Mouse (Mus musculus) spleen, adult 2 months (tissue): Measurements from ENCODE around the gene Asic2. TPM values are rescaled to one million over a fixed set of nuclear protein-coding genes. Genes with fewer than 3 reads are reported as not detected.

Source experiments
- DNase-seq, 2 experiments: peaks; one replicate each; pipeline versions ENCODE4 v3.0.0 to v3.0.0-alpha.2; 2012 to 2021; ENCODE audit warnings: low spot score in 2 of 2, low read depth in 1 of 2
- H3K27ac ChIP-seq: fragments of 200-500 bp; 2 replicates; pipeline ENCODE4 v1.5.1; 2012; ENCODE audit warnings: low read length, inconsistent platforms; ENCODE audit not compliant: insufficient read depth
- H3K27me3 ChIP-seq: fragments of 200-500 bp; 2 replicates; pipeline ENCODE4 v1.6.1; 2012; ENCODE audit warnings: mild to moderate bottlenecking, moderate library complexity, low read length, inconsistent platforms; ENCODE audit not compliant: control insufficient read depth, insufficient read depth
- H3K36me3 ChIP-seq: fragments of 200-500 bp; 2 replicates; pipeline ENCODE4 v1.6.1; 2012; ENCODE audit warnings: mild to moderate bottlenecking, low read length, inconsistent platforms; ENCODE audit not compliant: control insufficient read depth, insufficient read depth
- H3K4me1 ChIP-seq: fragments of 200-500 bp; 2 replicates; pipeline ENCODE4 v1.6.1; 2011; ENCODE audit warnings: inconsistent platforms; ENCODE audit not compliant: control insufficient read depth, insufficient read depth, insufficient read length
- H3K4me3 ChIP-seq: fragments of 200-500 bp; 2 replicates; pipeline ENCODE4 v1.5.1; 2011; ENCODE audit warnings: mild to moderate bottlenecking, inconsistent platforms; ENCODE audit not compliant: insufficient read depth, insufficient read length; ENCODE audit errors: extremely low read depth
- CTCF ChIP-seq: fragments of 200-500 bp; IDR thresholded peaks from 2 replicates; pipeline ENCODE4 v1.5.1; 2011; ENCODE audit warnings: mild to moderate bottlenecking, inconsistent platforms; ENCODE audit not compliant: insufficient read depth, insufficient read length, insufficient replicate concordance; ENCODE audit errors: extremely low read depth
- POLR2A ChIP-seq: fragments of 200-500 bp; IDR thresholded peaks from 2 replicates; pipeline ENCODE4 v1.6.1; 2011; ENCODE audit warnings: low read depth, low read length, inconsistent platforms
- WGBS: fragments of 180-500 bp; shearing (Covaris S2); methylation state at CpG from one replicate; pipeline ENCODE4 v1.1.7; 2018; 5-methylcytosine and 5-hydroxymethylcytosine counted together
- polyA plus RNA-seq: library from polyadenylated mRNA; depleted of rRNA; stranded (reverse); fragments of >200 nt; gene quantifications from 2 replicates; pipeline ENCODE4 v1.2.3, GENCODE M21; 2012

Asic2 gene
- polyA plus RNA-seq, 1 experiment = 0.46 TPM

- DNase-seq = no peak
- H3K4me1 ChIP-seq = no peaks in the 10 kb centered on the region
- no peak overlapping the region for H3K27ac ChIP-seq
- 43% methylated on average over 9 of the region's 9 CpGs for WGBS
- no peak overlapping the region for H3K4me3 ChIP-seq
- no peaks in the 10 kb centered on the region for H3K36me3 ChIP-seq
- H3K27me3 ChIP-seq = no peaks in the 10 kb centered on the region
- no peak for TF ChIP-seq CTCF
- TF ChIP-seq POLR2A = no peak
These were observed 852.6 kb downstream of the Asic2 start for GRCm38 (mm10) chr11:81115666-81116065.

- H3K36me3 ChIP-seq = no peaks in the 10 kb centered on the region
- no peaks in the 10 kb centered on the region for H3K4me1 ChIP-seq
- DNase-seq = no peak
- no peak overlapping the region for H3K4me3 ChIP-seq
- TF ChIP-seq CTCF (no peak), POLR2A (no peak)
- H3K27me3 ChIP-seq = no peaks in the 10 kb centered on the region
- H3K27ac ChIP-seq = no peak overlapping the region
- 92% methylated on average over 2 of the region's 2 CpGs for WGBS
These were observed 856.6 kb downstream of the Asic2 start for GRCm38 (mm10) chr11:81111626-81112025.

- TF ChIP-seq POLR2A (no peak), CTCF (no peak)
- no peaks in the 10 kb centered on the region for H3K36me3 ChIP-seq
- no peak for DNase-seq
- H3K4me1 ChIP-seq = no peaks in the 10 kb centered on the region
- no peak overlapping the region for H3K27ac ChIP-seq
- no peaks in the 10 kb centered on the region for H3K27me3 ChIP-seq
- 72% methylated on average over 6 of the region's 6 CpGs for WGBS
- H3K4me3 ChIP-seq = no peak overlapping the region
These were observed 858.2 kb downstream of the Asic2 start for GRCm38 (mm10) chr11:81110049-81110448.

- no peak for DNase-seq
- 83% methylated on average over 1 of the region's 1 CpGs for WGBS
- H3K27me3 ChIP-seq = no peaks in the 10 kb centered on the region
These were observed 861.3 kb downstream of the Asic2 start for GRCm38 (mm10) chr11:81106949-81107348.

GRCm38 (mm10) chr11:81100829-81101228, 867.4 kb downstream of the Asic2 start:
- TF ChIP-seq CTCF = no peak
- no peak for TF ChIP-seq POLR2A
- no peaks in the 10 kb centered on the region for H3K27me3 ChIP-seq
- 79% methylated on average over 6 of the region's 6 CpGs for WGBS
- H3K4me3 ChIP-seq = no peak overlapping the region
- H3K4me1 ChIP-seq = no peaks in the 10 kb centered on the region
- H3K36me3 ChIP-seq = no peaks in the 10 kb centered on the region
- no peak overlapping the region for H3K27ac ChIP-seq
- no peak for DNase-seq

More at GRCm38 (mm10) chr11:81106949-81107348, 861.3 kb downstream of the Asic2 start:
- TF ChIP-seq POLR2A = no peak
- TF ChIP-seq CTCF = no peak
- H3K27ac ChIP-seq = no peak overlapping the region
- no peaks in the 10 kb centered on the region for H3K36me3 ChIP-seq
- H3K4me1 ChIP-seq = no peaks in the 10 kb centered on the region
- no peak overlapping the region for H3K4me3 ChIP-seq

GRCm38 (mm10) chr11:81096011-81096410, 872.2 kb downstream of the Asic2 start:
- Histone ChIP-seq H3K4me1 (no peaks in the 10 kb centered on the region), H3K36me3 (no peaks in the 10 kb centered on the region), H3K27me3 (no peaks in the 10 kb centered on the region), H3K4me3 (no peak overlapping the region), H3K27ac (no peak overlapping the region)
- DNase-seq = no peak
- WGBS = 18% methylated on average over 6 of the region's 6 CpGs
- TF ChIP-seq POLR2A = no peak
- TF ChIP-seq CTCF = no peak

GRCm38 (mm10) chr11:81094581-81094980, 873.7 kb downstream of the Asic2 start:
- Histone ChIP-seq H3K4me1 (no peaks in the 10 kb centered on the region), H3K36me3 (no peaks in the 10 kb centered on the region), H3K4me3 (no peak overlapping the region), H3K27ac (no peak overlapping the region), H3K27me3 (no peaks in the 10 kb centered on the region)
- TF ChIP-seq CTCF (no peak), POLR2A (no peak)
- WGBS = 72% methylated on average over 8 of the region's 8 CpGs
- no peak for DNase-seq

GRCm38 (mm10) chr11:81092161-81092560, 876.1 kb downstream of the Asic2 start:
- 78% methylated on average over 2 of the region's 2 CpGs for WGBS
- Histone ChIP-seq H3K4me3 (no peak overlapping the region), H3K27ac (no peak overlapping the region), H3K27me3 (no peaks in the 10 kb centered on the region), H3K4me1 (no peaks in the 10 kb centered on the region), H3K36me3 (no peaks in the 10 kb centered on the region)
- no peak for TF ChIP-seq CTCF
- TF ChIP-seq POLR2A = no peak
- DNase-seq = no peak
